Mouse (Mus musculus) heart, postnatal 0 days (tissue): ENCODE measurements around the gene Kifc1.

Experiments used
- CTCF ChIP-seq: IDR thresholded peaks from 2 replicates; pipeline ENCODE4 v1.5.1; 2016; ENCODE audit warnings: antibody characterized with exemption, control low read depth, low read depth
- EP300 ChIP-seq: IDR thresholded peaks from 2 replicates; pipeline ENCODE4 v1.6.1; 2016; ENCODE audit warnings: antibody characterized with exemption, low read depth

GRCm38 (mm10) chr17:33913264-33913663, 22.8 kb upstream of the Kifc1 start:
- no peak for TF ChIP-seq CTCF
- TF ChIP-seq EP300: no peak
